Mouse (Mus musculus): ENCODE measurements around the gene Tpd52l1. TPM values are rescaled to one million over a fixed set of nuclear protein-coding genes. Genes with fewer than 3 reads are reported as not detected.

Tpd52l1 gene
- total RNA-seq, 2 experiments from 2014 or later = 20.5 to 34.2 TPM

GRCm38 (mm10) chr10:31288697-31289390 lies 156.9 kb downstream of the Tpd52l1 start:
- DNase-seq = no peak
- Histone ChIP-seq H3K4me3 (no peak overlapping the region), H3K27ac (no peak overlapping the region)
- no peak for TF ChIP-seq CTCF (IDR thresholded peaks at IDR 0.05)
- intact Hi-C loops (cut with DNase I) = no loop called here

- no peak for TF ChIP-seq CTCF (IDR thresholded peaks at IDR 0.05)
- no peak overlapping the region for H3K4me3 ChIP-seq
- intact Hi-C loops (cut with DNase I) = no loop called here
- H3K27ac ChIP-seq = no peak overlapping the region
- DNase-seq = no peak
These were observed 158.0 kb downstream of the Tpd52l1 start for GRCm38 (mm10) chr10:31287787-31288186.

Other genes starting within 250 kb of the Tpd52l1 start
- gene Hddc2, start 132.6 kb downstream of the Tpd52l1 start, total RNA-seq (2021) = 10 to 100 TPM; 14.3 to 17.5 TPM
- 1 to 10 TPM; 6.8 to 8.5 TPM for gene Rnf217, start 163.2 kb upstream of the Tpd52l1 start, total RNA-seq (2021)

All from gastrocnemius, adult 2 months (tissue).